10 mouse cellular contexts compared by ENCODE assay signal in genomic region chr2:131134381-131134780, GRCm38 (mm10). TPM values are rescaled to one million over a fixed set of nuclear protein-coding genes. Genes with fewer than 3 reads are reported as not detected.
DNase-seq lines count a peak whose midpoint lies in the region; TF ChIP-seq lines count a peak whose summit lies in the region.
"Had no signal": no experiment of that assay in that cellular context is flagged by ENCODE, and none has a peak within 500 bp of the region (broad histone marks: within the 10 kb centered on the region; RNA-seq: fewer than 3 reads in every experiment).

No protein-coding gene starts in this region.

- H3K4me3 ChIP-seq in thymus, adult 2 months (ENCODE audit: control insufficient read depth, insufficient read depth, low read length), result no peak overlapping the region
- H3K4me3 ChIP-seq: myocyte had no signal

- no peak for TF ChIP-seq POLR2A in thymus, adult 2 months (IDR thresholded peaks at IDR 0.05; ENCODE audit: control insufficient read depth, extremely low read depth, insufficient read depth, low read length, poor library complexity)

- no peaks in the 10 kb centered on the region for H3K4me1 ChIP-seq in thymus, adult 2 months (replicated peaks; ENCODE audit: control insufficient read depth, insufficient read depth, low read length)

- 25% methylated on average over 1 of the region's 1 CpGs for WGBS in thymus, adult 2 months

- H3K36me3 ChIP-seq in thymus, adult 2 months (ENCODE audit: control insufficient read depth, insufficient read depth, low read length), result no peaks in the 10 kb centered on the region

- no peak for TF ChIP-seq CTCF in thymus, adult 2 months (IDR thresholded peaks at IDR 0.05; ENCODE audit: borderline replicate concordance, control insufficient read depth, extremely low read depth, insufficient read depth, low read length, poor library complexity)

- H3K27me3 ChIP-seq in thymus, adult 2 months (ENCODE audit: control insufficient read depth, insufficient read depth, low read length), result no peaks in the 10 kb centered on the region

- DNase-seq in layer of hippocampus, postnatal 10 days (ENCODE audit: low spot score in 2 of 2), result peak; percentile 2 to 7
- DNase-seq in layer of hippocampus, adult 9-11 months, result no peak
- peak; percentile 56 to 89 for DNase-seq in heart, adult 18-20 months
- peak; percentile 71 for DNase-seq in kidney, postnatal 14 days
- DNase-seq in lung, postnatal 36 days, result peak; percentile 86
- DNase-seq in thymus, adult 2 months, result no peak
- no peak for DNase-seq in embryo, embryonic 9.5 days (ENCODE audit: extremely low spot score)
- DNase-seq in cerebellum, postnatal 4 days (ENCODE audit: low spot score in 2 of 2), result no peak

- H3K27ac ChIP-seq in thymus, adult 2 months (ENCODE audit: control insufficient read depth, insufficient read depth, low read length), result no peak overlapping the region

RNA-seq across cellular contexts. Expression of gene Gm11037, which starts 1.1 kb away (rescaled TPM):
- total RNA-seq in layer of hippocampus, postnatal 10 days (2021), result not detected
- not detected for total RNA-seq in heart, adult 18-20 months (2021)
- not detected in 2 replicates for polyA plus RNA-seq in thymus, adult 2 months (2012; rRNA removed)
- total RNA-seq: MEL had no signal
- polyA plus RNA-seq: myocyte had no signal

RNA-seq across cellular contexts. Expression of gene Hspa12b, which starts 7.3 kb away (rescaled TPM):
- total RNA-seq in layer of hippocampus, postnatal 10 days (2021), result 10 to 100 TPM in 1 of 2 experiments, 1 to 10 TPM in 1; 9.3 to 10.9 TPM
- 10 to 100 TPM; 30.6 to 30.7 TPM for total RNA-seq in heart, adult 18-20 months (2021)
- 3.1 and 3.5 TPM in 2 replicates for polyA plus RNA-seq in thymus, adult 2 months (2012; rRNA removed)

RNA-seq across cellular contexts. Expression of gene 1700037H04Rik, which starts 25.5 kb away (rescaled TPM):
- 10 to 100 TPM; 64.4 to 70.0 TPM for total RNA-seq in layer of hippocampus, postnatal 10 days (2021)
- 10 to 100 TPM in 1 of 2 experiments, 1 to 10 TPM in 1; 9.7 to 17.7 TPM for total RNA-seq in heart, adult 18-20 months (2021)
- 108 and 135 TPM in 2 replicates for polyA plus RNA-seq in thymus, adult 2 months (2012; rRNA removed)

RNA-seq across cellular contexts. Expression of gene Cenpb, which starts 45.5 kb away (rescaled TPM):
- total RNA-seq in layer of hippocampus, postnatal 10 days (2021), result 100 to 1,000 TPM; 106 to 108 TPM
- total RNA-seq in heart, adult 18-20 months (2021), result 10 to 100 TPM; 76.7 to 79.6 TPM
- 45.6 and 52.5 TPM in 2 replicates for polyA plus RNA-seq in thymus, adult 2 months (2012; rRNA removed)

RNA-seq across cellular contexts. Expression of gene Siglec1, which starts 47.8 kb away (rescaled TPM):
- under 1 TPM; 0.50 to 0.51 TPM for total RNA-seq in layer of hippocampus, postnatal 10 days (2021)
- 1 to 10 TPM; 1.9 to 6.5 TPM for total RNA-seq in heart, adult 18-20 months (2021)
- polyA plus RNA-seq in thymus, adult 2 months (2012; rRNA removed), result 10.4 and 14.5 TPM in 2 replicates
- polyA plus RNA-seq: myocyte had no signal

Comparison
In these comparisons a context has a peak if more than half of its experiments do, and no peak if none do; other contexts are left out.
1. DNase-seq: peak in layer of hippocampus, postnatal 10 days (2 of 2), heart, adult 18-20 months (2 of 2), kidney, postnatal 14 days (single experiment) and lung, postnatal 36 days (single experiment); none in layer of hippocampus, adult 9-11 months (single experiment), thymus, adult 2 months (single experiment), embryo, embryonic 9.5 days (single experiment) and cerebellum, postnatal 4 days (0 of 2).